Mouse (Mus musculus) heart, adult 2 months (tissue): Measurements from ENCODE around the gene Gm5475.

Experiments
- CTCF ChIP-seq: fragments of 200-600 bp; IDR thresholded peaks from 2 replicates; pipeline ENCODE4 v1.8.1; 2022; ENCODE audit warnings: antibody characterized with exemption, mild to moderate bottlenecking, moderate library complexity
- EP300 ChIP-seq: fragments of 200-500 bp; IDR thresholded peaks from 2 replicates; pipeline ENCODE4 v1.6.1; 2011; ENCODE audit warnings: low read depth, low read length, control low read depth; ENCODE audit not compliant: insufficient read depth
- POLR2A ChIP-seq: fragments of 200-500 bp; IDR thresholded peaks from 2 replicates; pipeline ENCODE4 v1.6.1; 2011; ENCODE audit warnings: mild to moderate bottlenecking, low read depth, low read length, control low read depth; ENCODE audit not compliant: insufficient read depth

DNA sequence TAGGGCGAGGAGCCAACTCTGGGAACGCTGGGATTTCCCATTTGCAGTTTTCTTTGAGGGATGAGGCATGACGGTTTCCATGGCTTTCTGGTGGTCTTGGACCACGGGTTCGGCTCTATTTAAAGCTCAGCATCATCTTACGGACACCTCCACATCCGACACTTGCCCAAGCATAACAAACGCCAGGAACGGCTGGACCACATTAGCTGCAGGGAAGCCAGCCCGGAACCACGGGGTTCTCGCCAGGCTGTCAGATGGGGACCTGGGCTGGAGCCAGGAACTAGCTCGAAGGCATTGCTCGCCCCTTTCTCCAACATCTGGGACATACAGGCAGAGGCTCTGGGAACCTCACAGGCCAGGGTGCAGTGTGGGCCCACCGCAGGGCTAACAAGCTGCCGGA is 29.3 kb downstream of the Gm5475 start:
- TF ChIP-seq EP300 (no peak), POLR2A (no peak), CTCF (no peak)
